Mouse (Mus musculus): ENCODE measurements at regions not wholly inside any gene's neighbourhood (a gene's known extent, or its start where the extent isn't known, plus 50 kb on each side); places are given as distances from the start of the nearest gene placed in this dataset.

DNA sequence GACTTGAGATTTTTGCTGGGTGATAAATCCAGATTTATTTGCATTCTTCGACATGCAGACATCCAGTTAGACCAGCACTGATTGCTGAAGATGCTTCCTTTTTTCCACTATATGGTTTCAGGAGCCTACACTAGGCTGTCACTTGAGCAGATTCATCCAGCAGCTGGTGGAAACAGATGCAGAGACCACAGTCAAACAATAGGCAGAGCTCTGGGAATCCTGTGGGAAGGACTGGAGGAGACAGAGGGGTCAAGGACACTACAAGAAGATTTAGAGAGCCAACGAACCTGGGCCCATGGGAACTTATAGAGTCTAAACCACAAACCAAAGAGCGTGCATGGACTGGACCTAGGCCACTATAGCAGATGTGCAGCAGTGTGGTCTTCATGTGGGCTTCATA, 177.4 kb upstream of the Agr3 start:
- no peak for TF ChIP-seq CTCF (IDR thresholded peaks at IDR 0.05; ENCODE audit: low read depth)
- TF ChIP-seq EP300 (optimal IDR thresholded peaks at IDR 0.05), result no peak

Measured in stomach, postnatal 0 days (tissue).